Mouse (Mus musculus) ES-Bruce4 (cell line): ENCODE data around the gene Mxra8.

Experiments
- CTCF ChIP-seq: IDR thresholded peaks from one replicate; pipeline ENCODE4 v1.8.1; 2011; ENCODE audit warnings: low read depth, low read length
- EP300 ChIP-seq: IDR thresholded peaks from 2 replicates; pipeline ENCODE4 v1.6.1; 2011; ENCODE audit warnings: low read depth, low read length; ENCODE audit not compliant: insufficient read depth
- POLR2A ChIP-seq: IDR thresholded peaks from one replicate; pipeline ENCODE4 v1.8.1; 2011; ENCODE audit warnings: low read length; ENCODE audit not compliant: insufficient read depth

DNA sequence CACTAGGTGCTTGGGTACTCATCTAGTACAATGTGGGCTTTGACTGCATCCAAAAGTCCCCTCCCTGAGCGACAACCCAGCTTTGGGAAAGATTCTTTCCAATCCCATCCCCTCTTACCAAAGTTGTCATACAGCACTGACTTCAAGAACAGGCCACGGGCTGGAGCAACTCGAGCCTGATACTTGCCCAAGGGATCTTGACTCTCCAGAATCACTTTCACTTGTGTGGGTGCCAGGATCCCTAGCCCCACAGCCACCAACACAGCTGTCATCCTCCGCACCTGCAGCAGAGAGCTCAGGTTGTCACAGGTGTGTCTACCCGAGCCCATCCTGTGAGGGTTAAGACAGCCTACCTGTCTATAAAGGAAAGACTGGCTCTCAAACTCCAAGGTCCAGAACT, 49.8 kb downstream of the Mxra8 start:
- TF ChIP-seq CTCF (no peak), POLR2A (no peak), EP300 (no peak)
